Mouse (Mus musculus) adrenal gland, postnatal 36 days (tissue): ENCODE measurements at regions not wholly inside any gene's neighbourhood (a gene's known extent, or its start where the extent isn't known, plus 50 kb on each side); places are given as distances from the start of the nearest gene placed in this dataset.
A peak's percentile ranks its signal among the peaks of the same experiment; 100 is the strongest.

Source experiments
- DNase-seq, 2 experiments: peaks; one replicate each; pipeline ENCODE4 v3.0.0; 2021; ENCODE audit warnings: mixed read lengths in 1 of 2

GRCm38 (mm10) chr1:90668787-90669186, 66.0 kb downstream of the Cops8 start:
- DNase-seq: no peak

GRCm38 (mm10) chr1:90669237-90669636, 66.5 kb downstream of the Cops8 start:
- no peak for DNase-seq

GRCm38 (mm10) chr1:90670346-90670745, 67.6 kb downstream of the Cops8 start:
- peak in 1 of 2 experiments; percentile 27 for DNase-seq

GRCm38 (mm10) chr1:90673751-90674150, 71.0 kb downstream of the Cops8 start:
- no peak for DNase-seq

- peak; percentile 80 to 85 for DNase-seq
These were observed 73.6 kb downstream of the Cops8 start for GRCm38 (mm10) chr1:90676192-90677006.

- DNase-seq: no peak
These were observed 74.4 kb downstream of the Cops8 start for GRCm38 (mm10) chr1:90677188-90677587.

GRCm38 (mm10) chr1:90677651-90678201, 74.9 kb downstream of the Cops8 start:
- no peak for DNase-seq

- DNase-seq: peak in 1 of 2 experiments; percentile 9
These were observed 75.6 kb downstream of the Cops8 start for GRCm38 (mm10) chr1:90678416-90678815.

- no peak for DNase-seq
These were observed 85.3 kb downstream of the Cops8 start for GRCm38 (mm10) chr1:90688086-90688485.

GRCm38 (mm10) chr1:90690591-90691116, 87.9 kb downstream of the Cops8 start:
- DNase-seq: peak in 1 of 2 experiments; percentile 21

- DNase-seq: peak in 1 of 2 experiments; percentile 19
These were observed 88.4 kb downstream of the Cops8 start for GRCm38 (mm10) chr1:90691157-90691594.

GRCm38 (mm10) chr1:90692851-90693250, 90.1 kb downstream of the Cops8 start:
- no peak for DNase-seq

GRCm38 (mm10) chr1:90694761-90695160, 92.0 kb downstream of the Cops8 start:
- no peak for DNase-seq

- DNase-seq: no peak
These were observed 92.5 kb downstream of the Cops8 start for GRCm38 (mm10) chr1:90695166-90695749.

- DNase-seq: peak; percentile 7 to 37
These were observed 93.2 kb downstream of the Cops8 start for GRCm38 (mm10) chr1:90696000-90696399.

- no peak for DNase-seq
These were observed 94.3 kb downstream of the Cops8 start for GRCm38 (mm10) chr1:90697056-90697596.

GRCm38 (mm10) chr1:90698618-90699017, 95.8 kb downstream of the Cops8 start:
- DNase-seq: no peak

- no peak for DNase-seq
These were observed 99.0 kb downstream of the Cops8 start for GRCm38 (mm10) chr1:90701756-90702155.

GRCm38 (mm10) chr1:90706391-90706790, 103.6 kb downstream of the Cops8 start:
- DNase-seq: no peak

- no peak for DNase-seq
These were observed 107.0 kb downstream of the Cops8 start for GRCm38 (mm10) chr1:90709761-90710160.

- peak in 1 of 2 experiments; percentile 5 for DNase-seq
These were observed 107.8 kb downstream of the Cops8 start for GRCm38 (mm10) chr1:90710566-90710965.

- no peak for DNase-seq
These were observed 108.3 kb downstream of the Cops8 start for GRCm38 (mm10) chr1:90711103-90711502.
